Mouse (Mus musculus) retina, embryonic 14.5 days (tissue): ENCODE data around the gene Rassf3.

Experiments used
- DNase-seq: peaks from one replicate; pipeline ENCODE4 v3.0.0-alpha.2; 2015; ENCODE audit warnings: low spot score

Rassf3 gene

DNA sequence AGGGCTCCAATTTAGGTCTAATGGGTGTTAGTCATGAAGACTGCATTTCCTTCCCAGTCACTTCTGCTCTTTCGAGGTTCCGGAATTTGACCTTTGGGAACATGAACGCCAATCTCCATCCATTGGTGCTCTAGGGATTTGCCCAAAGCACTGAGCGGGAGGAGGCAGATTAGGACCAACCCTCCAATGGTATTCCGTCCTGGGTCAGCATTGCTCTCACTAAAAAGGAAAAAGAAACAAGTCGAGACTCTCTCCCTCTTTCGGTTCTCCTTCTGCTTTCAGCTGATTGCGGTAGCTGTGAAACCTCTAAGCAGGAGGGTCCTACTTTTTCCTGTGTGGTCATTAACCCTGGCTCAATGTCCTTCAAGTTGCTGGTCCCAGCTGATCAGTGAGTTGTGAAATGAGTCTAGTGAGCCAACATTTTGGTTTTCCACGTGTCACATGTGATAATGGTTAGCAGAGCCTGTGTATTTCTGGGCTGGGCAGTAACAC lies 110.3 kb downstream of the Rassf3 start:
- peak; percentile 18 for DNase-seq

DNA sequence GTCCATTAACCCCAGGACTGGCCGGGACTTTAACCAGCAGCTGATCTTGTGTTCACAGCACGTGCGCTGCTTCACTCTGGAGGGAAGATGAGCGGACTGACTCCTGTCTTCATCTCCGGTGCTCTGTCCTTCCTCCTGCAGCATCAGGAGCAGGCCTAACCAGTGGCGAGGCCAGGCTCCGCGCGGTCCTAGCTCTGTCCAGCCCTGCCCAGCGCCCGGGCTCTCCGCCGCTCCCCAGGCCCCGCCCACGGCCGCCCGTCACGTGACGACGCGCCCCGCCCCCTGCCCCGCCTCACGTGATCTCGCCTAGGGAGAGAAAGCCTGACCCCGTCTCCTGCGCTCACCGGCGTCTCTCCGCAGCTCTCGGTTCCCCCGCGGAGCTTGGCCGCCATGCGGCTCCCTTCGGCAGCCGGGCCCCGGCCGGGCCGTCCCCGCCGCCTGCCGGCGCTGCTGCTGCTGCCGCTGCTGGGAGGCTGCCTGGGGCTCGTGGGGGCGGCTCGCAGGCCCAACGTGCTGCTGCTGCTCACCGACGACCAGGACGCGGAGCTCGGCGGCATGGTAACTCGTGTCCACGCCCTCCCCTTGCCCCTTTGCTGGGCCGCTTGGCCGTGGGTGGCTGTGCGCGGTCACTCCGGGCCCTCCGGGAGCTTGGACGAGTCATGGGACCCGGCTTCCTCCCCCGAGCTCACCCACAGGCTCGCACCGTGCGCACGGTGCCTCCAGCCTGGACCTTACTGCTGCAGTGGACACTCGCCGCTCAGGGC lies 111.2 kb downstream of the Rassf3 start, which contains the start of gene Gns:
Gns (plus strand) TSS at position 290 of the 764 bp plus-strand sequence.
- peak; percentile 93 for DNase-seq

DNA sequence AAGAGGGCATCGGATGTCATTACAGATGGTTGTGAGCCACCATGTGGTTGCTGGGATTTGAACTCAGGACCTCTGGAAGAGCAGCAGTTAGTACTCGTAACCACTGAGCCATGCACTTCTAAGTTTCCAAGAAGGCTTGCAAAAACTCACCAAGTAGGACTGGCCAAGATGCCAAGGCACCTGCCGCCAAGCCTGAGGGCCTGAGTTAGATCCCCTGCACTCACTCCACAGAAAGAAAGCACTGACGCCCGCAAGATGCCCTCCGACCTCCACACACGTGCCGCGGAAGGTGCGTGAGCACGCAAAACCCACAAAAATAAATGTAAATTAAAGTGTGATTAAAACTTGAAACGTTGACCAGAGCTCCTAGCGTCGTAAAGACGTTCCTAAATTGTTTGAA lies 111.8 kb downstream of the Rassf3 start:
- DNase-seq: no peak

DNA sequence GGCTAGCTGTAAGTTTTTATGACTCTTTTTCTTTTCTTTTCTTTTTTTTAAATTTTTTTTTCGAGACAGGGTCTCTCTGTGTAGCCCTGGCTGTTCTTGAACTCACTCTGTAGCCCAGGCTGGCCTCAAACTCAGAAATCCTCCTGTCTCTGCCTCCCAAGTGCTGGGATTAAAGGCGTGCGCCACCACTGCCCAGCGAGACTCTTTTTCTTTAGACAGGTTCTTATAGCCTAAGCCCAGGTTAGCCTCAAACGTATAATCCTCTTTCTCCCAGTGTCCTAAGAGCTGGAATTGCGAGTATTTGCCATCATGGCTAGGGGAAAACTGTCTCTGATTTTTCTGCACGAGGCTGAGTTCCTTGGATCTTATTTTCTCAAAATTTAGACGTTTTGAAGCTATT lies 112.9 kb downstream of the Rassf3 start:
- no peak for DNase-seq

DNA sequence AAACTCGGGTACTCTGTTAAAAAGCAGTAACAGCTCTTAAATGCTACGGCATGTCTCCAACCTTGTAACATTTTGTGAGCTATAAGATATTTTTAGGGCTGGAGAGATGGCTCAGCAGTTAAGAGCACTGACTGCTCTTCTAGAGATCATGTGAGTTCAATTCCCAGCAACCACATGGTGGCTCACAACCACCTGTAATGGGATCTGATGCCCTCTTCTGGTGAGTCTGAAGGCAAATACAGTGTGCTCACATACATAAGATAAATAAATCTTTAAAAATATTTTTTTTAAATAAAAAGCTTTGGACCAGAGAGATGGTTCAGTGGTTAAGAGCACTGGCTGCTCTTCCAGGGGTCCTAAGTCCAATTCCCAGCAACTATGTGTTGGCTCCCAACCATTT lies 115.8 kb downstream of the Rassf3 start:
- DNase-seq: no peak
